Mouse (Mus musculus) Patski (cell line): ENCODE results near the gene Inpp4b. TPM values are rescaled to one million over a fixed set of nuclear protein-coding genes. Genes with fewer than 3 reads are reported as not detected.

Source experiments
- ATAC-seq: fragments of 100-300 bp; one replicate; pipeline ENCODE4 v1.8.0; 2021
- CTCF ChIA-PET: fragments of 350-600 bp; sonication (Branson Sonifier 250); formaldehyde crosslinking; loops from one replicate; lab custom pipeline; 2022; ENCODE audit warnings: inconsistent platforms; lab: Charles Lee
- POLR2A ChIA-PET: fragments of 350-600 bp; sonication (Branson Sonifier 250); formaldehyde crosslinking; loops from one replicate; lab custom pipeline; 2022; ENCODE audit warnings: antibody characterized with exemption, inconsistent platforms; lab: Charles Lee
- DNase-seq: peaks from one replicate; pipeline ENCODE4 v3.0.0-alpha.2; 2011; ENCODE audit warnings: low read depth, low spot score
- H3K27me3 ChIP-seq: fragments of 371-371 bp; one replicate; pipeline ENCODE4 v1.5.1; 2021
- CTCF ChIP-seq: fragments of 100-300 bp; IDR thresholded peaks from one replicate; pipeline ENCODE4 v1.5.1; 2021
- in situ Hi-C: fragments of 300-500 bp; cut with MboI; formaldehyde crosslinking; loops from 3 replicates; pipeline ENCODE4 v1.11.1; 2018; ENCODE audit warnings: low pct_unique_long_range_greater_than_20kb, mixed read lengths
- polyA plus RNA-seq: library from polyadenylated mRNA; unstranded; gene quantifications from one replicate; pipeline ENCODE4 v1.2.3, GENCODE M21; 2021

Inpp4b gene
- polyA plus RNA-seq, 1 experiment from 2014 or later = 0.24 TPM

- DNase-seq = no peak
- POLR2A ChIA-PET = no interaction called here
Measured at GRCm38 (mm10) chr8:81856120-81856519, 513.8 kb downstream of the Inpp4b start.

GRCm38 (mm10) chr8:81856608-81857007 lies 514.3 kb downstream of the Inpp4b start:
- ChIA-PET CTCF (no interaction called here), POLR2A (no interaction called here)
- no peaks in the 10 kb centered on the region for H3K27me3 ChIP-seq
- no peak for TF ChIP-seq CTCF
- in situ Hi-C loops = no loop called here
- no peak for ATAC-seq
- no peak for DNase-seq

More at GRCm38 (mm10) chr8:81856120-81856519, 513.8 kb downstream of the Inpp4b start:
- no peaks in the 10 kb centered on the region for H3K27me3 ChIP-seq
- in situ Hi-C loops = no loop called here
- CTCF ChIA-PET = no interaction called here
- TF ChIP-seq CTCF = no peak
- ATAC-seq = no peak

GRCm38 (mm10) chr8:81858393-81858792 lies 516.0 kb downstream of the Inpp4b start:
- ATAC-seq = no peak
- in situ Hi-C loops = no loop called here
- POLR2A ChIA-PET = interaction anchor here (0.5 kb wide), 1 partner anchor 33 kb away, joined by 3 read pairs; no protein-coding TSS in a partner anchor
- no peaks in the 10 kb centered on the region for H3K27me3 ChIP-seq
- no peak for DNase-seq
- CTCF ChIA-PET = no interaction called here
- TF ChIP-seq CTCF = no peak

- ATAC-seq = no peak
- TF ChIP-seq CTCF = no peak
- ChIA-PET CTCF (interaction anchor here (1.2 kb wide), 1 partner anchor 11 kb away, joined by 4 read pairs; no protein-coding TSS in a partner anchor), POLR2A (no interaction called here)
- in situ Hi-C loops = no loop called here
- no peak for DNase-seq
- no peaks in the 10 kb centered on the region for H3K27me3 ChIP-seq
Measured at GRCm38 (mm10) chr8:81859805-81860204, 517.4 kb downstream of the Inpp4b start.

GRCm38 (mm10) chr8:81861311-81861710 lies 519.0 kb downstream of the Inpp4b start:
- ATAC-seq (peak; percentile 58), DNase-seq (no peak)
- no peaks in the 10 kb centered on the region for H3K27me3 ChIP-seq
- in situ Hi-C loops = no loop called here
- ChIA-PET CTCF (no interaction called here), POLR2A (no interaction called here)
- TF ChIP-seq CTCF = no peak

- ChIA-PET POLR2A (no interaction called here), CTCF (no interaction called here)
- in situ Hi-C loops = no loop called here
- TF ChIP-seq CTCF = no peak
- DNase-seq (no peak), ATAC-seq (no peak)
- no peaks in the 10 kb centered on the region for H3K27me3 ChIP-seq
Measured at GRCm38 (mm10) chr8:81862738-81863137, 520.4 kb downstream of the Inpp4b start.

GRCm38 (mm10) chr8:81864318-81864717 lies 522.0 kb downstream of the Inpp4b start:
- ATAC-seq (no peak), DNase-seq (no peak)
- CTCF ChIA-PET = interaction anchor here (1.2 kb wide), 1 partner anchor 25 kb away, joined by 4 read pairs; no protein-coding TSS in a partner anchor
- H3K27me3 ChIP-seq = no peaks in the 10 kb centered on the region
- POLR2A ChIA-PET = no interaction called here
- in situ Hi-C loops = no loop called here
- TF ChIP-seq CTCF = no peak

GRCm38 (mm10) chr8:81865664-81866063 lies 523.3 kb downstream of the Inpp4b start:
- peak; percentile 66 for DNase-seq
- in situ Hi-C loops = no loop called here
- CTCF ChIA-PET = no interaction called here

GRCm38 (mm10) chr8:81867020-81867419 lies 524.7 kb downstream of the Inpp4b start:
- DNase-seq (peak; percentile 93), ATAC-seq (peak; percentile 96)
- no peak for TF ChIP-seq CTCF
- ChIA-PET POLR2A (no interaction called here), CTCF (interaction anchor here (1.0 kb wide), 1 partner anchor 18 kb away, joined by 3 read pairs; no protein-coding TSS in a partner anchor)
- no peaks in the 10 kb centered on the region for H3K27me3 ChIP-seq
- in situ Hi-C loops = no loop called here

More at GRCm38 (mm10) chr8:81865664-81866063, 523.3 kb downstream of the Inpp4b start:
- peak; percentile 92 for ATAC-seq
- POLR2A ChIA-PET = no interaction called here
- no peak for TF ChIP-seq CTCF
- H3K27me3 ChIP-seq = no peaks in the 10 kb centered on the region

GRCm38 (mm10) chr8:81870466-81870865 lies 528.1 kb downstream of the Inpp4b start:
- ChIA-PET POLR2A (no interaction called here), CTCF (interaction anchor here (1.2 kb wide), 2 partner anchors 9 to 158 kb away, joined by 5 to 6 read pairs; no protein-coding TSS in a partner anchor)
- ATAC-seq (no peak), DNase-seq (no peak)
- TF ChIP-seq CTCF = no peak
- in situ Hi-C loops = no loop called here
- H3K27me3 ChIP-seq = no peaks in the 10 kb centered on the region

GRCm38 (mm10) chr8:81880071-81880470 lies 537.7 kb downstream of the Inpp4b start:
- no peak for TF ChIP-seq CTCF
- ATAC-seq = no peak
- POLR2A ChIA-PET = no interaction called here
- DNase-seq = no peak
- CTCF ChIA-PET = interaction anchor here (1.4 kb wide), 1 partner anchor 10 kb away, joined by 5 read pairs; no protein-coding TSS in a partner anchor
- in situ Hi-C loops = no loop called here
- H3K27me3 ChIP-seq = no peaks in the 10 kb centered on the region

- no peak for TF ChIP-seq CTCF
- CTCF ChIA-PET = interaction anchor here (1.2 kb wide), 1 partner anchor 17 kb away, joined by 3 read pairs; no protein-coding TSS in a partner anchor
- ATAC-seq (no peak), DNase-seq (no peak)
- in situ Hi-C loops = no loop called here
- POLR2A ChIA-PET = no interaction called here
- H3K27me3 ChIP-seq = no peaks in the 10 kb centered on the region
Measured at GRCm38 (mm10) chr8:81884195-81884594, 541.8 kb downstream of the Inpp4b start.
